Mouse (Mus musculus) large intestine, adult 2 months (tissue): Measurements from ENCODE around the gene Tnn. TPM values are rescaled to one million over a fixed set of nuclear protein-coding genes. Genes with fewer than 3 reads are reported as not detected.

Source experiments
- DNase-seq: peaks from one replicate; pipeline ENCODE4 v3.0.0-alpha.2; 2012; ENCODE audit warnings: low read depth, low spot score
- WGBS: fragments of 180-500 bp; shearing (Covaris S2); methylation state at CpG from one replicate; pipeline ENCODE4 v1.1.7; 2018; 5-methylcytosine and 5-hydroxymethylcytosine counted together
- polyA plus RNA-seq: library from polyadenylated mRNA; depleted of rRNA; stranded (reverse); fragments of >200 nt; gene quantifications from 2 replicates; pipeline ENCODE4 v1.2.3, GENCODE M21; 2012

Tnn gene
- polyA plus RNA-seq, 1 experiment = 0.20 TPM

- no peak for DNase-seq
- WGBS = 59% methylated on average over 2 of the region's 2 CpGs
Observed at GRCm38 (mm10) chr1:160086651-160087050, 66.7 kb downstream of the Tnn start.

GRCm38 (mm10) chr1:160084239-160084638 is 69.1 kb downstream of the Tnn start:
- 82% methylated on average over 1 of the region's 1 CpGs for WGBS
- DNase-seq = no peak

- no peak for DNase-seq
- 55% methylated on average over 1 of the region's 1 CpGs for WGBS
Observed at GRCm38 (mm10) chr1:160082647-160083046, 70.7 kb downstream of the Tnn start.

DNA sequence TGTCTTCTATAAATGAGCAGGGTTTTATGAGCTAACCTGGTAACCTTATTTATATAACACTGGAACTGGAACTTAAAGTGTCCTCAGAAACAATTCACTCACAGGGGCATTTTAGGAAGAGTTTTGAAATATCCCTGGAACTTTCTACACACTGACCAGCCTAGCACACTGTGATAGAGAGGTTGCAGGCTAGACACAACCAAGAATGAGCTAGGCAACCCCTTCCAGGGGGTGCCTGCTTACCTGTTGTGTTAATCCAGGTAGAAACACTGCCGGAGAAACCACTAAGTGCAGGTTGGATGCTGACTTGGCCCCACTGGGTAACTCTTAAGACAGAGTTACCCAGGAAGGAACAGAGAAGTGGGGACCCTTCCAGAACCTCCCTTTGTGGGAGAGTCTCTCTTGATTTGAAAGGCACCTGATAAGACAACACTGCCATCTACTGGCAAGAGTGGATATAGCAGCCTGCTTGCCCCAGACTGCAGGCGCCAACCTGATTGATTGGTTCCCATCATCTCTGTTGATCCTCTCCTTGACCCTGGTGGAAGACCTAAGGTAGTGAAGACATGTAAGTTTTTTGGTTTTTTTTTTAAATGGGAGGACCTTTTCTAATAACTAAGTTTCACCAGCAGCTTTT is 72.5 kb downstream of the Tnn start:
- DNase-seq = peak; percentile 35
- WGBS = 29% methylated on average over 2 of the region's 2 CpGs

GRCm38 (mm10) chr1:160078882-160079661 is 74.3 kb downstream of the Tnn start:
- DNase-seq = peak; percentile 27
- 26% methylated on average over 14 of the region's 14 CpGs for WGBS

DNA sequence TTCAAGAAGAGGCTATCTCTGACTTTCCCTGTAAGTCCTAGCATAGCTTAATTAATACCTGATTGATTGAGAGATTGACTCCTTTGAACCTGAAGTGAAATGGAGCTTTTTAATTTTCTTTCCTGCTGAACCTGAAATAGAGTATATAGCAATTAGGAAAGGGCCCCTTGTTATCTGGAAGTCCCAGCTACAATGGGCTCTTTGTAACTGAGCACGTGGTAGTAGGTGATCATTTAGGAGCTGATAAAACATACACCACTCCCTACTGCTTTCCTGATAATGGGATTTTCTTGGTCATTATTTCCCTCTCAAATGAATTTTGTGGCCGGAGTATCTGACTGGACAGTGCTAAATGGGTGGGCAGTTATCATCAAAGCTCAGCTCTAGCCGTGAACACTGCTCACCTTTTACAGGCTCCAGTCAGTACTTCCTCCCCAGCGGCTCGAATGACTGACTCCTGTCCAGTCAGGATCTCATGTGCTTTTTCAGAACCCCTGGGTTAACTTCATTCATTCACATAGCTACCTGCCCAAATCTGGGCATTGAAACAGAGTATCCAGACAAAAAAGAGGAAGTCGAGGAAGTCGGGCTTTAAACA is 88.7 kb downstream of the Tnn start:
- DNase-seq = no peak
- WGBS = 81% methylated on average over 7 of the region's 7 CpGs

DNA sequence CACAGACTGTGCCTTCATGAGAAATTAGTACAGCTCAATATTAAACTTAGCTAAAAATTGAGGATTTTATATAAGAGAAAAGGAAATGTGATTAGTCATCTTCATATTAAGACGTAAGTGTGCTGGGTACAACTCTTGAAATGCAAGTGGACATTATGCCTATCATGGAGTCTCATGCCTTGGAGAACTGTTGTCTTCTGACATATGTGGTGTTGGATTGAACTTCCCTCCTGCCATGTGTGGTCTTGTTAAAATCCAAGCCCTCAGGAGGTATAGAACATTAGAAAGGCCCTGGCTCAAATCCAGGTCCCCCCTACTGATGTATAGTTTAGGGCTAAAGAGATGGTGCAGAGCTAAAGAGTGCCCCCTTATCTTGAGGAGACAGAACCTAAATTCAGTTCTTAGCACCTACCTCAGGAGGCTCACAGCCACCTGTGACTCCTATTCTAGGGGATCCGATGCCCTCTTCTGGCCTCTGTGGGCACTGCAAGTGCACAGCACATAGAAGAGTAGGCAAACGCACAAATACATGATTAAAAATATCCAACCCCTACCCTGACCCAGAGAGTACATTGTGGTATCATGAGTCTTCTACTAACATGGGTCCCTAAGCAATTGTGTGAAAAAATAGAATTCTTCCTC is 91.5 kb downstream of the Tnn start:
- 60% methylated on average over 3 of the region's 3 CpGs for WGBS
- no peak for DNase-seq

DNA sequence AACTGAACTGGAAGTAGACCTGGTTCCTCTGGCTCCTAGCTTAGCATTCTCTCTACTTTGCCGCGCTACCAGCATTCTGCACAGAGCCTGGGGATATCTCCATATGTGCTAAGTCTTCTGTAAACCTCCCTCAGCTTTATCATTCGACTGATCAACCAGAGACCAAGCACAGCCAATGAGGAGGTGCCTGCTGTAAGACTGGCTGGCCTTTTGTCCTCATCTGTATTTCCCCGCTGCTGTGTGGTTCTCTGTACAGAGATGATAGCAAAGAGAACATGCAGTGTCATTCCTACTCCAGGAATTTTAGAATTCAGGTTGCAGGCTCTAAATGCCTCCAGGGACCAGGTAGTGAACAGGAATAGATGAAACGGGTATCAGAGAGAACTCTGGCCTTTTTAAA is 92.1 kb downstream of the Tnn start:
- DNase-seq = no peak
- 83% methylated on average over 5 of the region's 5 CpGs for WGBS

DNA sequence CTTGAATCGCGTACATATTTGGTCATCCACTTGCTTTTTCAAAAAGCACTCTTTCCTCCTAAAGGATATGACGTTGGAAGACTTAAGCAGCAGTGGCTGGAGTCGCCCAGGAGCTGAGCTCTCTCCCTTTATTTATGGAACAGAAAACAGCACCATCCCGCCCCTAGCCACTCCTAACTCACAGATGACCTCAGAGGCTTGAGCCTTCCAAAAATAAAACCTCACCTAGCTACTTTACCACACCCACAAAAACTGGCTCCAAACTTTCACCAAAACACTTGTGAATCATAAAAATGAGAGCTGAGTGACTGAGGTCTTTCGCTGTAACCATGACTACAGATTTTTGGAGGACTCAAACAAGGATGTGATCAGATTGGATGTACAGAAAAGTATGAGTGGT is 92.8 kb downstream of the Tnn start:
- DNase-seq = no peak
- WGBS = 50% methylated on average over 6 of the region's 6 CpGs

DNA sequence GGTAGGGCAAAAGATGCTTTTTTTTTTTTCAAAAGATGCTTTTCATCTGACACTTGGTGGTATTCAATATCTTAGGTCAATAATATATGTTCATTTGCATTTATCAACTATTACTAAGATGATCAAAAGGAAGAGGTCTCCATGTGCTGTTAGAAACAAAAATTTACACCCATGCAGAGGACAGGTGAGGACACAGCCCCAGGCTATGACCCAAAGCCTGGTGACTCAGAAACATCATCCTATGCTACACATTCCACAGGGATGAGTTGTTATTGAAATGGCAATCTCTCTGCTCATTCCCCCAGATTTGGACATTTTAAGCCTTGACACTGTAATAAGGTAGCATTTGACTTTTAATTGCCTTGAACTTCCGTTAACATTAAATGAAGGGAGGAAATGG is 93.5 kb downstream of the Tnn start:
- no peak for DNase-seq
- 72% methylated on average over 1 of the region's 1 CpGs for WGBS

- WGBS = 60% methylated on average over 3 of the region's 3 CpGs
- DNase-seq = no peak
Observed at GRCm38 (mm10) chr1:160057657-160058056, 95.7 kb downstream of the Tnn start.

DNA sequence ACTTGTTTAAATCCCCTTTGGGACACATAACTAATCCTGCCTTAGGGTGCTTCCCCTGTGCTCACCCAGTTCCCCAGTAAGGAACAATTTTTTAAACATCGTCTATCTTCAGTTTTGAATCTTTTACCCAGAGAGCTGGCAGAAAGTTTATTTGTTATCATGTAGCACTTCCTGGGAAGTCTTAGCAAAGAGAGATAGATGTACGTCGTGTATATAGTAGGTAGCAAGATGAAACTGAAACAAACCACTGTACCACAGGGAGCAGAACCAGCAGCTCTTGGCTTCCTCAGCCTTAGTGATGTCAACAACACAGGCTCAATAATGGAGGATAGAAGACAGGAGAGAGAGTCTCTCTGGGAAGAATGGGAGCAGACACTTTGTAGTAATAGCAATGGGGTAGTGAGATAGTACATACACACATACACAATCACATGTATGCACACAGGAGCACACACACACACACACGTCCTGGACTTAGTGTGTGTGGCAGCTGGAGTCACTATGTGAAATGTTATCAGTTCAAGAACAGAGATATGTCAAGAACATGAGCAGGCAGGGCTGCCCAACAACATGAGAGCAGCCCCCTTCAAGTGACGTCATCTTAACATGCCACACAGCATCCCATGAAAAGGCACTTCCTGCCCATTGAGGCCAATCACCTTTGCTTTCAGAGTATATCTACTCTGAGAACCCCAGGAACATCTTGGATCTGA is 98.9 kb downstream of the Tnn start:
- DNase-seq = no peak
- WGBS = 64% methylated on average over 5 of the region's 5 CpGs

GRCm38 (mm10) chr1:160053510-160054305 is 99.7 kb downstream of the Tnn start:
- 49% methylated on average over 5 of the region's 5 CpGs for WGBS
- no peak for DNase-seq

DNA sequence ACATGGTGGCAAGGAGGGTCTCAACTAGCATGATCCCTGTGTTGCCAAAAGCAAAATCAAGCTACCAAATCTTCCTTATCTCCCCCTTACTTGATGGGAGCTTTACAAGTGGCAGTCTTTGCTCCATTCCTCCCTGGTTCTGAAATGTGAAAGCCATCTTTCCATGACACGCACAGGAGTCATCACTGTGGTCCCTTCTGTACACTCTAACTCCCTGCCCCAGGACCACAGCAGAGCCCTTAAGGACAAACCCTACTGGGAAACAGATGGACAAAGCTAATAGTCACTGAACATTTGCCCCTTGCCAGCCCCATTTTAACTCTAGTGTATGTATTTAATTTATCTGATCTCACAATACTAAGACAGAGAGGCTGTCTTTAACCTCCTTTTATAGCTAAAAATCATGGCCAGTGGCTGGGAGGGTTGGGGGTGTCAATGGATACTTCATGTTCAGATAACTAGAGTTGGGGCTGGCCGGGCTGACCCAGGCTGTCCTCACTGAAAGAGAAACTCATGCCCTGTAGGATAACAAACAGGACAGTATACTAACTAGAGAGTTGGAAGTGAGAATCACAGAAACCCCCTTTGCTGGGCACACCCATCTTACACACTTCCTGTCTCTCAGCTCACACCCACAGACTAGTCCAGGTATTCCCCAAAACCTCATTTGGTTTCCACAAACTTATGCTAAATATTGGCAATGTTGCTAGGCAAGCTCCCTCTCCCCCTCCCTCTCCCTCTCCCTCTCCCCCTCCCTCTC is 100.6 kb downstream of the Tnn start:
- no peak for DNase-seq
- 89% methylated on average over 2 of the region's 2 CpGs for WGBS

- DNase-seq = no peak
- WGBS = 89% methylated on average over 6 of the region's 6 CpGs
Observed at GRCm38 (mm10) chr1:160050898-160051297, 102.5 kb downstream of the Tnn start.

DNA sequence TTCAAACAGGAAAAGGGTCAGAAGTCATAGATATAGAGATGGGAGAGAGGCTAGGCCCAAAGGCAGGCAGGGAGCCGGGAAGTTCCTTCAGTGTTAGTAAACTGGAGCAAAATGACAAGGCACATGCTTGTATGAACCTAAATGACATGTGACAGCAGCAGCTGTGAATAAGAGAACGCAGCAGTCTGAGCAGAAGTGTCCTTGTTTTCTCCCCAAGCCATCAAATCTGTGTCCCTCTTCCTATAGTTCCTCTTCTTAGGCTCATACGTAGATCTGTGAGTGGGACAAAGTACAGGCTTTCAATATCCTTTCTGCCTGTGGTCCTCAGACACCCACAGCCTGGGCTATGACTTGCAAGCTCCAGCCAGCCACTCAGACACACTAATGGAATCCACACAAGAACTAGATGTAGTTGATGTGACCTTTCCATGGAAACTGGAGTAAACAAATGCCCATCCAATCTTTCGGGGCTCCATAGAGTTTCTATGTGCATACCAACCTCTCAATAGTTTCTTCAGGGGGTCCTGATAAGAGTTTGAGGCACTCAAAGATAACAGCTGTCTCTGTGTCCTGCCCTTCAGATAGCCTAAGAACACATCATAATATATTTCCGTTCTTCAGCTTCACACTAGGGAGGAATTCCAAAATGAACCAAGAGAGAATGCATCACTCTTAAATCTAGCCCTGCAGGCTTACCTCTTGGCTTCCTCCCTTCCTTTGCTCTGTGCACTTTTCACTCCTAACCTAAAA is 104.1 kb downstream of the Tnn start:
- 81% methylated on average over 5 of the region's 5 CpGs for WGBS
- DNase-seq = no peak

DNA sequence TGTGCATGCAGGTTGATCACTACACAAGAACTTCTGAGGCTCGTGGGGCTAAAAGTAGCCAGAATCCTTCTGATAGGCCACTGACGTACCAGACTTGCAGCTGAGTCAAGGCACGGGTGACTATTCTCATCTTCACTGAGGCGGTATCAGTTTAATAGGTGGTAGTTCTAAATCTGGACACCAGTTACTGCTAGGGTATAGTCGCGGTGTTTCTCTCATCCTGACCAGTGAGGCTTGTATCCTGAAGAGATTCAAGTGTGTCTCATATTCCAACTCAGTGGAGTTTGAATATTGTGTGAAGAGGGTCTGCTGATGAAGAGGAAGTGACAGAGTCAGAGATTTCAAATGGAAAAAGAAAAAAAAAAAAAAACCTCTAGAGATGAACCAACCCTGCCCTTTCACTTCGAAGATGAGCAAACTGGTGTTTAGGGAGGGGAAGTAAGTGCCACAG is 105.9 kb downstream of the Tnn start:
- no peak for DNase-seq
- 86% methylated on average over 7 of the region's 7 CpGs for WGBS

DNA sequence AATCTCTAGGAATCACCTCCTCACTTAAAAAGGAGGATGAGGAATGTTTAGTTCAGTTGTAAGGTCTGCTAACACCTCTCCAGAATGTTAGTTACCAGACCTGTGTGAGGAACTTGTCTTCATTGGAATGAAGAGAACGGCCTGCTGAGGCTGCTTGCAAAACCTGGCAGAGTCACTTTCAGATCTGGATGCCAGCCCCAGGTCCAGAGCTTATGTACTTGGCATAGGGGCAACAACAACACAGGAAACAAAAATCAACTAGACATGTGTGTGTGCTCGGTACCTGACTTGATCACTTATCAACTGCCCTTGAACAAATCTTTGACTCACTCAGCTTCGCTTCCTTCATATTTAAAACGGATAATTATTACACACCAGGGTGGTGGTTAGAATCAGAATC is 106.6 kb downstream of the Tnn start:
- 80% methylated on average over 4 of the region's 4 CpGs for WGBS

More for the DNA sequence above, 106.6 kb downstream of the Tnn start:
- DNase-seq = no peak
